ENCODE assay signal across 19 mouse cellular contexts in genomic region chr17:72009836-72010235, GRCm38 (mm10).
DNase-seq lines count a peak whose midpoint lies in the region; TF ChIP-seq lines count a peak whose summit lies in the region.
"Had no signal": no experiment of that assay in that cellular context is flagged by ENCODE, and none has a peak within 500 bp of the region (broad histone marks: within the 10 kb centered on the region; RNA-seq: fewer than 3 reads in every experiment).

No protein-coding gene starts in this region.

- no peak overlapping the region for H3K4me3 ChIP-seq in cerebellum, adult 2 months (replicated peaks; ENCODE audit: insufficient read depth, low read depth, low read length)

- H3K27me3 ChIP-seq in cerebellum, adult 2 months (ENCODE audit: control insufficient read depth, insufficient read depth, low read length) = peaks cover 1% of the 10 kb centered on the region; the same call in 1 of the 2 replicates
- H3K27me3 ChIP-seq: CH12.LX, Patski had no signal

- DNase-seq in cerebellum, postnatal 10 days = peak; percentile 62 to 74
- no peak for DNase-seq in cerebellum, adult 2 months
- DNase-seq in cerebellum, postnatal 14 days = peak; percentile 44 to 52
- DNase-seq in cerebellum, adult 11 months = no peak
- DNase-seq in heart, adult 11 months = peak; percentile 55
- DNase-seq in heart, adult 9 months (ENCODE audit: low spot score in 2 of 2) = no peak
- DNase-seq in left cerebral cortex, postnatal 4 days = peak; percentile 64
- no peak for DNase-seq in left cerebral cortex, adult 18-20 months (ENCODE audit: low spot score in 2 of 2)
- DNase-seq: adrenal gland, adult 2 months; adrenal gland, adult 8-10 months; adrenal gland, postnatal 10 days; adrenal gland, postnatal 14 days; adrenal gland, postnatal 25 days; adrenal gland, postnatal 36 days; B cell, adult 2 months; cerebellum, adult 11-12 months; cerebellum, adult 18-20 months had no signal

- TF ChIP-seq CTCF in cerebellum, adult 2 months (IDR thresholded peaks at IDR 0.05; ENCODE audit: borderline replicate concordance, insufficient read depth, low read depth, low read length) = no peak

- H3K27ac ChIP-seq in cerebellum, adult 2 months (ENCODE audit: insufficient read depth, low read length) = no peak overlapping the region

- no peaks in the 10 kb centered on the region for H3K4me1 ChIP-seq in cerebellum, adult 2 months (ENCODE audit: control insufficient read depth, insufficient read depth, low read length)

- TF ChIP-seq POLR2A in cerebellum, adult 2 months (IDR thresholded peaks at IDR 0.05; ENCODE audit: borderline replicate concordance, insufficient read depth, low read length) = no peak

- intact Hi-C loops in left cerebral cortex, postnatal 4 days (cut with DNase I) = no loop called here

- 85% methylated on average over 2 of the region's 2 CpGs for whole genome bisulfite sequencing in cerebellum, adult 2 months

Comparison
In these comparisons a context has a peak if more than half of its experiments do, and no peak if none do; other contexts are left out.
1. DNase-seq: peak in cerebellum, postnatal 10 days (2 of 2), cerebellum, postnatal 14 days (2 of 2), heart, adult 11 months (single experiment) and left cerebral cortex, postnatal 4 days (single experiment); none in cerebellum, adult 2 months (0 of 2), cerebellum, adult 11 months (single experiment), heart, adult 9 months (0 of 2) and left cerebral cortex, adult 18-20 months (0 of 2).